Mouse (Mus musculus): ENCODE results near the gene Arid4a.
"Not testable (repeated sequence)": the region's sequence is repeated elsewhere in the genome, so short reads cannot be mapped to it uniquely, and the experiment has no call there.

Gene Arid4a

GRCm38 (mm10) chr12:71053031-71053430 lies 37.2 kb downstream of the Arid4a start:
- no peak for DNase-seq (ENCODE audit: low read depth, low spot score)

DNA sequence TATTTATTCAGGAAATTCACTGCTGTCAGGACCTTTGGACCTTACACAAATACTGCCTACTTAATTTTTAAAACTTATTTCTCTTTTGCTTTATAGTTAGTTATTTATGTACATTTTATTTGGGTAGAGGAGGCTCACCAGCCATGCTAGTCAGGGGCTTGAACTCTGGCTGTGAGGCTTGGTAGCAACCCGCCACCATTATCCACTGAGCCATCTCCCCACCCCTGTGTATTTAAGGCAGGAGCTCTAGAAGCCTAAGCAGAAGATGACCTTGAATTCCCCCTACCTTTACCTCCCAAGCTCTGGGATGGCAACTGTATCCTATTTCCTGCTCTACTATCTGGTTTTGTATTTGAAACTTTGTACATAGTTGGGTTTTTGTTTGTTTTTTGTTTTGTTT lies 37.7 kb downstream of the Arid4a start:
- DNase-seq (ENCODE audit: low read depth, low spot score) = no peak

GRCm38 (mm10) chr12:71055537-71055936 lies 39.7 kb downstream of the Arid4a start:
- no peak for DNase-seq (ENCODE audit: low read depth, low spot score)

DNA sequence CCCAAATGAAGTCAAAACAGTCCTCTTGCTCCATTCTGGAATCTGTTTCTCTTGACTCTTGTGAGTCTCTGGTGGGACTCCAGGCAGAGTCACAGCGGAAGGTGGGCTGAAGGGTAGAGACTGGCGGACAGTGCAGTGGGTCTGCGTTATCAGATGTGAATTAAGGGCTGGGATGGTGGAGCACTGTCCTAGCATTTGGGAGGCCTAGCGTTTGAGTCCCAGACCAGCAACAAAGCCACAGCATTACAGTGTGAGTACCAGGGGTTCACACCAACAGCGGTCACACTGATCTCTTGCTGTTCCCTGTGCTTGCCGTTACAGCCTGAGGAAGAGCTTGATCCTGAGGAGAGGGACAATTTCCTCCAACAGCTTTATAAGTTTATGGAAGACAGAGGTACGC lies 44.0 kb downstream of the Arid4a start:
- DNase-seq (ENCODE audit: low read depth, low spot score) = no peak

- no peak for DNase-seq (ENCODE audit: low read depth, low spot score)
These were observed 54.1 kb downstream of the Arid4a start for GRCm38 (mm10) chr12:71069846-71070245.

GRCm38 (mm10) chr12:71072048-71072447 lies 56.3 kb downstream of the Arid4a start:
- DNase-seq (ENCODE audit: low read depth, low spot score) = no peak

GRCm38 (mm10) chr12:71073113-71073730 lies 57.4 kb downstream of the Arid4a start:
- DNase-seq (ENCODE audit: low read depth, low spot score) = peak; percentile 36

DNA sequence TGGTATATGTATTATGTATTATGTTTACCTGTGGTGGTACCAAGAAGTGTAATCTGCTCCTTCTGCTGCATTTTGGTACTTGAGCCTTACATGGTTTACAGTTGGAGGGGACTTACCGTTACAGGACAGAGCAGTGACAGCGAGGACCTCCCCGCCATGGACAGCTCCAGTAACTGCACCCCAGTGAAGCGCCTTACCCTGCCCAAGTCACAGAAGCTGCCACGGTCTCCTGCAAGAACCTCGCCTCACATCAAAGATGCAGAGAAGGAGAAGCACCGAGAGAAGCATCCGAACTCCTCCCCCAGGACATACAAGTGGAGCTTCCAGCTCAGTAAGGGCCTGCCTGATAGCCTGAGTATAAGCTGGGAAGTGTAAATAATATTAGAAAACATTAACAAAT lies 70.5 kb downstream of the Arid4a start:
- DNase-seq (ENCODE audit: low read depth, low spot score) = no peak

DNA sequence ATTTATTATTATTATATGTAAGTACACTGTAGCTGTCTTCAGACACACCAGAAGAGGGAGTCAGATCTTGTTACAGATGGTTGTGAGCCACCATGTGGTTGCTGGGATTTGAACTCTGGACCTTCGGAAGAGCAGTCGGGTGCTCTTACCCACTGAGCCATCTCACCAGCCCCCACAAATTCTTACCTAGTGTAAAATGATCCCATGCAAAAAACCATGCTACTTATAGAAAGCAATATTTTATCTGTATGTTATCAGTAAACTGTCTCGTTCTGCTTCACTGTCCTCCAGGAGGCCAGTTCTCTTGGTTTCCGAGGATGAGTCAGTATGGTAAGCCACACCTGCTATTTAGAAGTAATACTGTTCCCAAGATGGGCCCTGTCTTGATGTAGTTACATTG lies 88.5 kb downstream of the Arid4a start:
- not testable (repeated sequence) for DNase-seq (ENCODE audit: low read depth, low spot score)

GRCm38 (mm10) chr12:71107216-71107771 lies 91.5 kb downstream of the Arid4a start:
- DNase-seq (ENCODE audit: low read depth, low spot score) = no peak

GRCm38 (mm10) chr12:71111331-71111730 lies 95.5 kb downstream of the Arid4a start, which contains the start of gene Tomm20l:
Tomm20l (plus strand) TSS chr12:71111428.
- peak; percentile 24 for DNase-seq (ENCODE audit: low read depth, low spot score)

- no peak for DNase-seq (ENCODE audit: low read depth, low spot score)
These were observed 97.3 kb downstream of the Arid4a start for GRCm38 (mm10) chr12:71113074-71113473.

GRCm38 (mm10) chr12:71113675-71114288 lies 98.0 kb downstream of the Arid4a start:
- DNase-seq (ENCODE audit: low read depth, low spot score) = peak; percentile 26

GRCm38 (mm10) chr12:71116411-71116810 lies 100.6 kb downstream of the Arid4a start:
- DNase-seq (ENCODE audit: low read depth, low spot score) = no peak

- no peak for DNase-seq (ENCODE audit: low read depth, low spot score)
These were observed 106.9 kb downstream of the Arid4a start for GRCm38 (mm10) chr12:71122731-71123130.

DNA sequence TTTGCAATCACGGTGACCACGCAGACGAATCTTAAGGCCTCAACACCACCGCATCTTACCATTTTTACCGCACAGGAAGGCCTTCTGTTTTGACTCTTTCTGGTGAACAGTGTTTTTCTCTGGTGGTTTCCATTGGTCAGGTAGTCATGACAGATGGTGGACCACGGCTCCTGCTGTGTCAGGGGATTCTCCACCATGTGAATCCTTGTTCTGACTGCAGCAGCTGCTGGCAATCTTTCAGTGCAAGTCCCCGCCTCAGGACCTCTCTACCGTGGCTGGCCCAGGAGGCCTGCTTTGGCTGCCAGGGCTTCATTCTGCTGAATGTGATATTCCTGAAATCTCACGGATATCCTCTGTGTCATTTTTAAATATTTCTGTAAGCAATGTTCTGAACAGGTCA lies 107.5 kb downstream of the Arid4a start:
- no peak for DNase-seq (ENCODE audit: low read depth, low spot score)

- DNase-seq (ENCODE audit: low read depth, low spot score) = no peak
These were observed 119.8 kb downstream of the Arid4a start for GRCm38 (mm10) chr12:71135581-71135980.

- peak; percentile 81 for DNase-seq (ENCODE audit: low read depth, low spot score)
These were observed 120.6 kb downstream of the Arid4a start, which contains the start of the genes Timm9 and 2700049A03Rik for GRCm38 (mm10) chr12:71136130-71136973. Timm9 (minus strand) TSS chr12:71136684. 2700049A03Rik (plus strand) TSS chr12:71136848.

- DNase-seq (ENCODE audit: low read depth, low spot score) = peak; percentile 96
These were observed 121.2 kb downstream of the Arid4a start for GRCm38 (mm10) chr12:71136974-71137491.

GRCm38 (mm10) chr12:71137686-71138085 lies 121.9 kb downstream of the Arid4a start:
- no peak for DNase-seq (ENCODE audit: low read depth, low spot score)

DNA sequence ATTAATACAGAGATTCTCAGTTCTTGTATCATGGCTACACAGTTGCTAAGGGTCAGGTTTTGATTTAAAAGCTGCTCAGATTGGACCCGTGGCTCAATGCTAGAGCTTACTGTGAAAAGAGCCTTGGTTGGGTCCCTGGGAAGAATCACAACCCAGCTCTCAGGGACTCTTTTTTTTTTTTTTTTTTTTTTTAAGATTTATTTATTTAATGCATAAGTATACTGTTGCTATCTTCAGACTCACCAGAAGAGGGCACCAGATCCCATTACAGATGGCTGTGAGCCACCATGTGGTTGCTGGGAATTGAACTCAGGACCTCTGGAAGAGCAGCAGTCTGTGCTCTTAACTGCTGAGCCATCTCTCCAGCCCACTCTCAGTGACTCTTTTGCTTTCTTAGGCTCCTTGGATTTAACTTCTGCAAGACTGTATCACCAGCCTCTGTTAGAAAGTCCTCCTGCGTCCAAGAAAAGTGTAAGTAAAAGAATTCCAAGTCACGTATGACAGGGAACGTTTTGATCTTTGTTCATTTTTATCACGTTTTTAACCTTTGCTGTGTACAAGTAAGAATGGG lies 123.6 kb downstream of the Arid4a start:
- DNase-seq (ENCODE audit: low read depth, low spot score) = no peak
